Mouse (Mus musculus): ENCODE data around the gene Rnaset2b. TPM values are rescaled to one million over a fixed set of nuclear protein-coding genes. Genes with fewer than 3 reads are reported as not detected.

Rnaset2b gene
- 100 to 1,000 TPM; 216 to 217 TPM for total RNA-seq (2023)

GRCm38 (mm10) chr17:6970334-6970733 is at the start of gene Rnaset2b:
Gene Rnaset2b (plus strand): TSS chr17:6970634.

GRCm38 (mm10) chr17:6947984-6948768 is 22.3 kb upstream of the Rnaset2b start, which contains the start of gene Rsph3b:
Gene Rsph3b (minus strand): TSS chr17:6948682.

DNA sequence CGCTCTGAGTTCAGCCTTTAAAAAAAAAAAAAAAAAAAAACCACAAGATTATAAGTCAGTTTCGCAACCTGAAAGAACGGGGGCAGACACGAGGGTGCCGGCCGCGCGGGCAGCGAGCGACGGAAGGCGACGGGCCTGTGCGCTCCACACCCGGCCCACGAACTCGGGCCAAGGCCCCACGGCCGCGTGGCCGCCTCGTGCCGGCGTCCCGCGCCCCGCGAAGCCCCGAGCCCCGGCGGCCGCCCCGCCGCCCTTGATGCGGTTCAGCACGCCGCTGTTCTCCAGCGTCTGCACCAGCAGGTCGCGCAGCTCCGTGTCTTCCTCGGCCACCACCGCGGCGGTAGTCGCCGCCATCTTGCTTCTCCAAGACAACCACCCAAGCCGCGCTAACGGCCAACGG is 9.7 kb upstream of the Rnaset2b start, which contains the start of gene Tagap1:
TSS of gene Tagap1 (minus strand) at position 381 of the 400 bp plus-strand sequence.

GRCm38 (mm10) chr17:6978287-6979248 is 8.1 kb downstream of the Rnaset2b start, which contains the start of gene Gm49721:
Gene Gm49721 (plus strand): TSS chr17:6978904.

GRCm38 (mm10) chr17:7025257-7025656 is 54.8 kb downstream of the Rnaset2b start, which contains the start of gene Gm1604a:
Gene Gm1604a (plus strand): TSS chr17:7025568.

Other genes with a start within 250 kb of the Rnaset2b start
- gene Ezr, start 187.8 kb upstream of the Rnaset2b start, total RNA-seq (2023), result 100 to 1,000 TPM; 380 to 396 TPM
- 10 to 100 TPM in 1 of 2 experiments, 1 to 10 TPM in 1; 8.0 to 10.2 TPM for gene Rsph3b, start 22.0 kb upstream of the Rnaset2b start, total RNA-seq (2023)
- gene Tagap1, start 9.5 kb upstream of the Rnaset2b start, total RNA-seq (2023), result 10 to 100 TPM; 46.7 to 62.6 TPM
- under 1 TPM in 1 of 2 experiments, not detected in 1; 0.90 TPM for gene Gm49721, start 8.3 kb downstream of the Rnaset2b start, total RNA-seq (2023)
- not detected for gene Gm1604a, start 54.9 kb downstream of the Rnaset2b start, total RNA-seq (2023)
- gene Rps6ka2, start 199.5 kb downstream of the Rnaset2b start, total RNA-seq (2023), result 1 to 10 TPM; 2.7 to 2.8 TPM